Mouse (Mus musculus): ENCODE measurements around the gene Plekhg6. TPM values are rescaled to one million over a fixed set of nuclear protein-coding genes. Genes with fewer than 3 reads are reported as not detected.

Gene Plekhg6
- polyA plus RNA-seq, 1 experiment from 2014 or later, result 0.50 TPM

- Histone ChIP-seq H3K4me3 (ENCODE audit: low read depth, low read length) (no peak overlapping the region), H3K9me3 (ENCODE audit: low read length) (no peaks in the 10 kb centered on the region), H3K27me3 (replicated peaks; ENCODE audit: insufficient read depth, low read length) (no peaks in the 10 kb centered on the region), H3K27ac (ENCODE audit: low read length) (no peak overlapping the region; the same call in 1 of the 2 replicates), H3K4me1 (ENCODE audit: insufficient read depth, low read depth, low read length) (peaks cover 39% of the 10 kb centered on the region), H3K4me2 (replicated peaks; ENCODE audit: low read depth, low read length) (peak overlapping the region; percentile 46), H3K9ac (replicated peaks; ENCODE audit: low read depth) (no peak overlapping the region), H3K36me3 (ENCODE audit: insufficient read depth, low read length) (peaks cover 30% of the 10 kb centered on the region; the same call in 1 of the 2 replicates)
- DNase-seq (ENCODE audit: low spot score) (peak; percentile 68), ATAC-seq (no peak; the same call in 1 of the 2 replicates)
- no peak for TF ChIP-seq EP300 (IDR thresholded peaks at IDR 0.05)
- TF ChIP-seq CTCF (IDR thresholded peaks at IDR 0.05), result no peak
- 21% methylated on average over 8 of the region's 8 CpGs for WGBS
Measured at GRCm38 (mm10) chr6:125356264-125356663, 24.3 kb downstream of the Plekhg6 start.

DNA sequence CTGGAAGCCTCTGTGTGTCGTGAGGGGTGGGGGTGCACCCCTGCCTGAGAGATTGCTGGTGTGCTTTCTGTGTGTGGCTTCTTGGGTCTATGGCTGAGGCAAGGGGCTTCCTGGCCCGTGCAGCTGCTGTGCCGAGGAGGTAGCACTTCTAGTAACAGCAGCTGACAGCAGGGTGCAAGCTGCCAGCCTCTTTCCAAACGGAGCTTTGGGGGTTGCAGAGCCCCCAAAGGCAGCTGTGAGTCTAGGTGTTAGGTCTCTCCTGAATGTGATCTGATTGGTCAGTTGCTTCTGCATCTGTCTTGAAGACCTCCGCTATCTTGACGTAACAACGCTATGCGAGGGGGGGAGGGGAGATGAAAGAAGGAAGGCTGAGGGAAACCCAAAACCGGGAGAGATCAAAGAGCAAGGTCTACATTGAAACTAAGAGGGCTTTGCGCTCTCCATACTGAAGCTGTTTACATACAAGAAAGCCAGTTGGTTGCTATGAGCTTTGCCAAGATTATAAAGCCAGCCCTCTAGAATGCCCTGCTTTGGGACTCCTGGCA is 25.3 kb downstream of the Plekhg6 start:
- 8% methylated on average over 10 of the region's 10 CpGs for WGBS
- peaks cover 44% of the 10 kb centered on the region for H3K4me1 ChIP-seq (ENCODE audit: insufficient read depth, low read depth, low read length)
- DNase-seq (ENCODE audit: low spot score) (peak; percentile 70), ATAC-seq (peak; percentile 10)
- no peak for TF ChIP-seq CTCF (IDR thresholded peaks at IDR 0.05)
- TF ChIP-seq EP300 (IDR thresholded peaks at IDR 0.05), result no peak
- peak overlapping the region; percentile 69 for H3K27ac ChIP-seq (ENCODE audit: low read length)
- no peaks in the 10 kb centered on the region for H3K27me3 ChIP-seq (replicated peaks; ENCODE audit: insufficient read depth, low read length)
- H3K9me3 ChIP-seq (ENCODE audit: low read length), result no peaks in the 10 kb centered on the region
- peak overlapping the region; percentile 46 for H3K4me2 ChIP-seq (replicated peaks; ENCODE audit: low read depth, low read length)
- H3K9ac ChIP-seq (replicated peaks; ENCODE audit: low read depth), result no peak overlapping the region
- peaks cover 28% of the 10 kb centered on the region; the same call in 1 of the 2 replicates for H3K36me3 ChIP-seq (ENCODE audit: insufficient read depth, low read length)
- 0 out of 2 replicates have a peak overlapping the region, but pooled peaks have one; percentile 6 for H3K4me3 ChIP-seq (ENCODE audit: low read depth, low read length)

GRCm38 (mm10) chr6:125354352-125355151 is 26.0 kb downstream of the Plekhg6 start:
- peak; percentile 73 for ATAC-seq
- peaks cover 44% of the 10 kb centered on the region for H3K4me1 ChIP-seq (ENCODE audit: insufficient read depth, low read depth, low read length)
- 10% methylated on average over 14 of the region's 14 CpGs for WGBS

DNA sequence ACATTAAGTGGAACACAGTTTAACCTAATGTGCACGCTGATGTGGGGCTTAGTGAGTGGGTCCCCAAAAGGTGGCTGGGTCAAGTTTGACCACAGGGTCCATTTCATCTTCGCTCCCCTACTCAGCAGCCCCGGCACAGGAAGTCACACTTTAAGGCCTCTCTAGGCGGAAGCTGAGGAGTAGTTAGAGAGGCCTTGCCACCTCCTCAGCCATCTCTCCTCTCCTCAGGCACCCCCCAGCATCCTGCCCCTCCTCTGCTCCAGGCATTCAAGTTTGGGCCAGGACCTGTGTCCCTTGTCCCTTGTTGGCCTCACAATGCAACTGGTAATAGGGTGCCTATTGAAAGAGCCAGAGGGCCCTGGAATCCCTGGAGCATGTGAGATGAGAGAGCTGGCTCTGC is 26.9 kb downstream of the Plekhg6 start:
- DNase-seq (ENCODE audit: low spot score), result no peak
- TF ChIP-seq CTCF (IDR thresholded peaks at IDR 0.05), result no peak
- no peak for TF ChIP-seq EP300 (IDR thresholded peaks at IDR 0.05)
- 41% methylated on average over 4 of the region's 4 CpGs for WGBS

More at GRCm38 (mm10) chr6:125354352-125355151, 26.0 kb downstream of the Plekhg6 start:
- Histone ChIP-seq H3K36me3 (ENCODE audit: insufficient read depth, low read length) (peaks cover 24% of the 10 kb centered on the region; the same call in 1 of the 2 replicates), H3K9me3 (ENCODE audit: low read length) (no peaks in the 10 kb centered on the region), H3K4me2 (replicated peaks; ENCODE audit: low read depth, low read length) (peak overlapping the region; percentile 46), H3K27me3 (replicated peaks; ENCODE audit: insufficient read depth, low read length) (no peaks in the 10 kb centered on the region), H3K27ac (ENCODE audit: low read length) (peak overlapping the region; percentile 69), H3K9ac (replicated peaks; ENCODE audit: low read depth) (0 out of 2 replicates have a peak overlapping the region, but pooled peaks have one; percentile 0), H3K4me3 (ENCODE audit: low read depth, low read length) (0 out of 2 replicates have a peak overlapping the region, but pooled peaks have one; percentile 6)
- peak; percentile 93 for DNase-seq (ENCODE audit: low spot score)
- TF ChIP-seq CTCF (IDR thresholded peaks at IDR 0.05), result no peak
- peak; percentile 91 for TF ChIP-seq EP300 (IDR thresholded peaks at IDR 0.05)

GRCm38 (mm10) chr6:125353221-125353620 is 27.4 kb downstream of the Plekhg6 start:
- H3K9ac ChIP-seq (replicated peaks; ENCODE audit: low read depth), result no peak overlapping the region
- H3K27me3 ChIP-seq (replicated peaks; ENCODE audit: insufficient read depth, low read length), result no peaks in the 10 kb centered on the region
- ATAC-seq (no peak), DNase-seq (ENCODE audit: low spot score) (no peak)
- H3K9me3 ChIP-seq (ENCODE audit: low read length), result no peaks in the 10 kb centered on the region
- no peak for TF ChIP-seq EP300 (IDR thresholded peaks at IDR 0.05)
- TF ChIP-seq CTCF (IDR thresholded peaks at IDR 0.05), result no peak
- no peak overlapping the region for H3K27ac ChIP-seq (ENCODE audit: low read length)
- peaks cover 53% of the 10 kb centered on the region for H3K4me1 ChIP-seq (ENCODE audit: insufficient read depth, low read depth, low read length)
- 0 out of 2 replicates have a peak overlapping the region, but pooled peaks have one; percentile 46 for H3K4me2 ChIP-seq (replicated peaks; ENCODE audit: low read depth, low read length)
- no peak overlapping the region for H3K4me3 ChIP-seq (ENCODE audit: low read depth, low read length)
- 68% methylated on average over 11 of the region's 11 CpGs for WGBS
- peaks cover 13% of the 10 kb centered on the region; the same call in 1 of the 2 replicates for H3K36me3 ChIP-seq (ENCODE audit: insufficient read depth, low read length)

More for the DNA sequence above, 26.9 kb downstream of the Plekhg6 start:
- no peak overlapping the region for H3K9ac ChIP-seq (replicated peaks; ENCODE audit: low read depth)
- no peak for ATAC-seq
- peak overlapping the region; percentile 69 for H3K27ac ChIP-seq (ENCODE audit: low read length)
- peaks cover 17% of the 10 kb centered on the region; the same call in 1 of the 2 replicates for H3K36me3 ChIP-seq (ENCODE audit: insufficient read depth, low read length)
- H3K4me1 ChIP-seq (ENCODE audit: insufficient read depth, low read depth, low read length), result peaks cover 49% of the 10 kb centered on the region
- no peaks in the 10 kb centered on the region for H3K27me3 ChIP-seq (replicated peaks; ENCODE audit: insufficient read depth, low read length)
- H3K4me2 ChIP-seq (replicated peaks; ENCODE audit: low read depth, low read length), result peak overlapping the region; percentile 46; the same call in 1 of the 2 replicates
- H3K9me3 ChIP-seq (ENCODE audit: low read length), result no peaks in the 10 kb centered on the region
- H3K4me3 ChIP-seq (ENCODE audit: low read depth, low read length), result no peak overlapping the region

DNA sequence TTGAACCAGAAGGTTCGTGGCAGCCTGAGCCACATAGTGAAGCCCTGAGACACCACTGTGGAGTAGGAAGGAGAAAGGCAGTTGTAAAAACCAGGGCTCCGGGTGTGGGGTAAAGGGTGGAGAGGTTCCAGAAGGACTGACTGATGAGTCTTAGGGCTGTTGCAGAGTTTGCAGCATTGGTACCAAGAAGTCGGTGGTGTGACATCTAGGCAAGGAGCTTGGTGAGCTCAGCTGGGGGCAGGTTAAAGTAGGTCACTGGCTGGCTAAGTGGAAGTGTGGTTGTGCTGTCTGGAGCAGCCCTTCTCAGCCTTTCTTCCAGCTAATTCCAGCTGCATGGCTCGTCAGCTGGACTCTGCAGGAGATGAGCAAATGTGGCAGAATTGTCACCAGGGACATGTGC is 27.8 kb downstream of the Plekhg6 start:
- peaks cover 9% of the 10 kb centered on the region; the same call in 1 of the 2 replicates for H3K36me3 ChIP-seq (ENCODE audit: insufficient read depth, low read length)
- ATAC-seq, result no peak
- H3K9me3 ChIP-seq (ENCODE audit: low read length), result no peaks in the 10 kb centered on the region
- H3K4me3 ChIP-seq (ENCODE audit: low read depth, low read length), result no peak overlapping the region
- H3K27me3 ChIP-seq (replicated peaks; ENCODE audit: insufficient read depth, low read length), result no peaks in the 10 kb centered on the region
- H3K27ac ChIP-seq (ENCODE audit: low read length), result no peak overlapping the region
- no peak for DNase-seq (ENCODE audit: low spot score)
- 51% methylated on average over 4 of the region's 4 CpGs for WGBS
- no peak overlapping the region for H3K9ac ChIP-seq (replicated peaks; ENCODE audit: low read depth)
- H3K4me2 ChIP-seq (replicated peaks; ENCODE audit: low read depth, low read length), result peak overlapping the region; percentile 79
- no peak for TF ChIP-seq EP300 (IDR thresholded peaks at IDR 0.05)
- TF ChIP-seq CTCF (IDR thresholded peaks at IDR 0.05), result no peak
- peaks cover 53% of the 10 kb centered on the region for H3K4me1 ChIP-seq (ENCODE audit: insufficient read depth, low read depth, low read length)

All from lung, postnatal 0 days (tissue).